Mouse (Mus musculus): Measurements from ENCODE around the gene Crhr1. TPM values are rescaled to one million over a fixed set of nuclear protein-coding genes. Genes with fewer than 3 reads are reported as not detected.
A peak's percentile ranks its signal among the peaks of the same experiment; 100 is the strongest.

The Crhr1 gene
- polyA plus RNA-seq, 1 experiment from 2014 or later: 7.3 TPM

- peak; percentile 66 for ATAC-seq (ENCODE audit: low FRiP score)
- WGBS: 30% methylated on average over 5 of the region's 5 CpGs
Measured at GRCm38 (mm10) chr11:104106329-104106728, 26.3 kb upstream of the Crhr1 start.

GRCm38 (mm10) chr11:104106969-104107368 lies 25.7 kb upstream of the Crhr1 start:
- 48% methylated on average over 2 of the region's 2 CpGs for WGBS
- H3K9me3 ChIP-seq (ENCODE audit: control insufficient read depth, low read length): no peaks in the 10 kb centered on the region

More at GRCm38 (mm10) chr11:104106329-104106728, 26.3 kb upstream of the Crhr1 start:
- peaks cover 22% of the 10 kb centered on the region for H3K4me1 ChIP-seq (replicated peaks; ENCODE audit: control insufficient read depth, insufficient read depth, low read length)
- no peak overlapping the region for H3K9ac ChIP-seq
- H3K4me3 ChIP-seq (replicated peaks; ENCODE audit: low read length): no peak overlapping the region
- DNase-seq (ENCODE audit: low spot score): peak; percentile 85
- H3K9me3 ChIP-seq (ENCODE audit: control insufficient read depth, low read length): no peaks in the 10 kb centered on the region
- 0 out of 2 replicates have a peak overlapping the region, but pooled peaks have one; percentile 16 for H3K27ac ChIP-seq
- no peaks in the 10 kb centered on the region for H3K36me3 ChIP-seq (replicated peaks; ENCODE audit: control insufficient read depth, insufficient read depth)
- H3K27me3 ChIP-seq (ENCODE audit: control insufficient read depth, insufficient read depth, low read length): 0 out of 2 replicates have a peak, but pooled peaks cover 5% of the 10 kb centered on the region
- no peak overlapping the region for H3K4me2 ChIP-seq (replicated peaks)

GRCm38 (mm10) chr11:104110366-104110765 lies 22.3 kb upstream of the Crhr1 start:
- H3K27ac ChIP-seq: no peak overlapping the region
- no peak for DNase-seq (ENCODE audit: low spot score)
- 67% methylated on average over 1 of the region's 1 CpGs for WGBS
- H3K4me3 ChIP-seq (replicated peaks; ENCODE audit: low read length): no peak overlapping the region
- no peak overlapping the region for H3K4me2 ChIP-seq (replicated peaks)
- H3K9ac ChIP-seq: no peak overlapping the region
- no peak for ATAC-seq (ENCODE audit: low FRiP score)
- no peaks in the 10 kb centered on the region for H3K9me3 ChIP-seq (ENCODE audit: control insufficient read depth, low read length)
- H3K27me3 ChIP-seq (ENCODE audit: control insufficient read depth, insufficient read depth, low read length): no peaks in the 10 kb centered on the region
- H3K4me1 ChIP-seq (replicated peaks; ENCODE audit: control insufficient read depth, insufficient read depth, low read length): peaks cover 15% of the 10 kb centered on the region
- H3K36me3 ChIP-seq (replicated peaks; ENCODE audit: control insufficient read depth, insufficient read depth): no peaks in the 10 kb centered on the region

More at GRCm38 (mm10) chr11:104106969-104107368, 25.7 kb upstream of the Crhr1 start:
- peak overlapping the region; percentile 57; the same call in 1 of the 2 replicates for H3K27ac ChIP-seq
- DNase-seq (ENCODE audit: low spot score): no peak
- no peak overlapping the region for H3K4me3 ChIP-seq (replicated peaks; ENCODE audit: low read length)
- H3K4me1 ChIP-seq (replicated peaks; ENCODE audit: control insufficient read depth, insufficient read depth, low read length): peaks cover 22% of the 10 kb centered on the region
- no peak overlapping the region for H3K9ac ChIP-seq
- 0 out of 2 replicates have a peak, but pooled peaks cover 5% of the 10 kb centered on the region for H3K27me3 ChIP-seq (ENCODE audit: control insufficient read depth, insufficient read depth, low read length)
- no peaks in the 10 kb centered on the region for H3K36me3 ChIP-seq (replicated peaks; ENCODE audit: control insufficient read depth, insufficient read depth)
- H3K4me2 ChIP-seq (replicated peaks): no peak overlapping the region
- peak; percentile 31; the same call in 1 of the 2 replicates for ATAC-seq (ENCODE audit: low FRiP score)

GRCm38 (mm10) chr11:104111851-104112250 lies 20.8 kb upstream of the Crhr1 start:
- DNase-seq (ENCODE audit: low spot score) (no peak), ATAC-seq (ENCODE audit: low FRiP score) (no peak)

GRCm38 (mm10) chr11:104113699-104114098 lies 19.0 kb upstream of the Crhr1 start:
- DNase-seq (ENCODE audit: low spot score) (no peak), ATAC-seq (ENCODE audit: low FRiP score) (no peak)
- no peak overlapping the region for H3K9ac ChIP-seq
- H3K27me3 ChIP-seq (ENCODE audit: control insufficient read depth, insufficient read depth, low read length): no peaks in the 10 kb centered on the region
- no peak overlapping the region for H3K4me2 ChIP-seq (replicated peaks)
- H3K9me3 ChIP-seq (ENCODE audit: control insufficient read depth, low read length): no peaks in the 10 kb centered on the region
- H3K36me3 ChIP-seq (replicated peaks; ENCODE audit: control insufficient read depth, insufficient read depth): no peaks in the 10 kb centered on the region
- 54% methylated on average over 6 of the region's 6 CpGs for WGBS
- H3K4me1 ChIP-seq (replicated peaks; ENCODE audit: control insufficient read depth, insufficient read depth, low read length): no peaks in the 10 kb centered on the region; the same call in 1 of the 2 replicates
- H3K4me3 ChIP-seq (replicated peaks; ENCODE audit: low read length): no peak overlapping the region
- H3K27ac ChIP-seq: no peak overlapping the region

More at GRCm38 (mm10) chr11:104111851-104112250, 20.8 kb upstream of the Crhr1 start:
- no peak overlapping the region for H3K4me2 ChIP-seq (replicated peaks)
- 59% methylated on average over 11 of the region's 11 CpGs for WGBS
- no peaks in the 10 kb centered on the region for H3K9me3 ChIP-seq (ENCODE audit: control insufficient read depth, low read length)
- H3K27me3 ChIP-seq (ENCODE audit: control insufficient read depth, insufficient read depth, low read length): no peaks in the 10 kb centered on the region
- H3K4me1 ChIP-seq (replicated peaks; ENCODE audit: control insufficient read depth, insufficient read depth, low read length): peaks cover under 1% of the 10 kb centered on the region; the same call in 1 of the 2 replicates
- H3K27ac ChIP-seq: no peak overlapping the region
- no peak overlapping the region for H3K9ac ChIP-seq
- no peaks in the 10 kb centered on the region for H3K36me3 ChIP-seq (replicated peaks; ENCODE audit: control insufficient read depth, insufficient read depth)
- H3K4me3 ChIP-seq (replicated peaks; ENCODE audit: low read length): no peak overlapping the region

- Histone ChIP-seq H3K9ac (no peak overlapping the region), H3K4me1 (replicated peaks; ENCODE audit: control insufficient read depth, insufficient read depth, low read length) (no peaks in the 10 kb centered on the region; the same call in 1 of the 2 replicates), H3K4me3 (replicated peaks; ENCODE audit: low read length) (no peak overlapping the region), H3K27ac (no peak overlapping the region), H3K4me2 (replicated peaks) (no peak overlapping the region), H3K27me3 (ENCODE audit: control insufficient read depth, insufficient read depth, low read length) (no peaks in the 10 kb centered on the region), H3K9me3 (ENCODE audit: control insufficient read depth, low read length) (no peaks in the 10 kb centered on the region), H3K36me3 (replicated peaks; ENCODE audit: control insufficient read depth, insufficient read depth) (no peaks in the 10 kb centered on the region)
- WGBS: 9% methylated on average over 7 of the region's 7 CpGs
- ATAC-seq (ENCODE audit: low FRiP score) (no peak; the same call in 1 of the 2 replicates), DNase-seq (ENCODE audit: low spot score) (peak; percentile 70)
Measured at GRCm38 (mm10) chr11:104114690-104115089, 18.0 kb upstream of the Crhr1 start.

- 62% methylated on average over 4 of the region's 4 CpGs for WGBS
- no peak overlapping the region for H3K9ac ChIP-seq
- no peak overlapping the region for H3K4me2 ChIP-seq (replicated peaks)
- no peak for DNase-seq (ENCODE audit: low spot score)
- H3K27me3 ChIP-seq (ENCODE audit: control insufficient read depth, insufficient read depth, low read length): no peaks in the 10 kb centered on the region
- H3K36me3 ChIP-seq (replicated peaks; ENCODE audit: control insufficient read depth, insufficient read depth): no peaks in the 10 kb centered on the region
- no peak overlapping the region for H3K27ac ChIP-seq
- no peak for ATAC-seq (ENCODE audit: low FRiP score)
- H3K4me3 ChIP-seq (replicated peaks; ENCODE audit: low read length): no peak overlapping the region
- no peaks in the 10 kb centered on the region for H3K4me1 ChIP-seq (replicated peaks; ENCODE audit: control insufficient read depth, insufficient read depth, low read length)
- no peaks in the 10 kb centered on the region for H3K9me3 ChIP-seq (ENCODE audit: control insufficient read depth, low read length)
Measured at GRCm38 (mm10) chr11:104118356-104118755, 14.3 kb upstream of the Crhr1 start.

GRCm38 (mm10) chr11:104122966-104123365 lies 9.7 kb upstream of the Crhr1 start:
- no peak overlapping the region for H3K27ac ChIP-seq
- no peak for DNase-seq (ENCODE audit: low spot score)
- no peak overlapping the region for H3K4me2 ChIP-seq (replicated peaks)
- no peaks in the 10 kb centered on the region for H3K9me3 ChIP-seq (ENCODE audit: control insufficient read depth, low read length)
- H3K9ac ChIP-seq: no peak overlapping the region
- no peaks in the 10 kb centered on the region for H3K36me3 ChIP-seq (replicated peaks; ENCODE audit: control insufficient read depth, insufficient read depth)
- H3K4me1 ChIP-seq (replicated peaks; ENCODE audit: control insufficient read depth, insufficient read depth, low read length): 0 out of 2 replicates have a peak, but pooled peaks cover 5% of the 10 kb centered on the region
- WGBS: 72% methylated on average over 7 of the region's 7 CpGs
- no peaks in the 10 kb centered on the region for H3K27me3 ChIP-seq (ENCODE audit: control insufficient read depth, insufficient read depth, low read length)
- H3K4me3 ChIP-seq (replicated peaks; ENCODE audit: low read length): no peak overlapping the region
- ATAC-seq (ENCODE audit: low FRiP score): no peak

- Histone ChIP-seq H3K4me3 (replicated peaks; ENCODE audit: low read length) (no peak overlapping the region), H3K4me1 (replicated peaks; ENCODE audit: control insufficient read depth, insufficient read depth, low read length) (0 out of 2 replicates have a peak, but pooled peaks cover 5% of the 10 kb centered on the region), H3K27ac (no peak overlapping the region), H3K36me3 (replicated peaks; ENCODE audit: control insufficient read depth, insufficient read depth) (no peaks in the 10 kb centered on the region), H3K4me2 (replicated peaks) (no peak overlapping the region), H3K9ac (no peak overlapping the region), H3K9me3 (ENCODE audit: control insufficient read depth, low read length) (no peaks in the 10 kb centered on the region), H3K27me3 (ENCODE audit: control insufficient read depth, insufficient read depth, low read length) (no peaks in the 10 kb centered on the region)
- 82% methylated on average over 10 of the region's 10 CpGs for WGBS
- DNase-seq (ENCODE audit: low spot score) (no peak), ATAC-seq (ENCODE audit: low FRiP score) (no peak)
Measured at GRCm38 (mm10) chr11:104123479-104123878, 9.2 kb upstream of the Crhr1 start.

Measured in hindbrain, embryonic 14.5 days (tissue).